Mouse (Mus musculus): ENCODE results near the gene Rdh13. TPM values are rescaled to one million over a fixed set of nuclear protein-coding genes. Genes with fewer than 3 reads are reported as not detected.

Rdh13 gene
- polyA plus RNA-seq, 1 experiment = 21.0 TPM

DNA sequence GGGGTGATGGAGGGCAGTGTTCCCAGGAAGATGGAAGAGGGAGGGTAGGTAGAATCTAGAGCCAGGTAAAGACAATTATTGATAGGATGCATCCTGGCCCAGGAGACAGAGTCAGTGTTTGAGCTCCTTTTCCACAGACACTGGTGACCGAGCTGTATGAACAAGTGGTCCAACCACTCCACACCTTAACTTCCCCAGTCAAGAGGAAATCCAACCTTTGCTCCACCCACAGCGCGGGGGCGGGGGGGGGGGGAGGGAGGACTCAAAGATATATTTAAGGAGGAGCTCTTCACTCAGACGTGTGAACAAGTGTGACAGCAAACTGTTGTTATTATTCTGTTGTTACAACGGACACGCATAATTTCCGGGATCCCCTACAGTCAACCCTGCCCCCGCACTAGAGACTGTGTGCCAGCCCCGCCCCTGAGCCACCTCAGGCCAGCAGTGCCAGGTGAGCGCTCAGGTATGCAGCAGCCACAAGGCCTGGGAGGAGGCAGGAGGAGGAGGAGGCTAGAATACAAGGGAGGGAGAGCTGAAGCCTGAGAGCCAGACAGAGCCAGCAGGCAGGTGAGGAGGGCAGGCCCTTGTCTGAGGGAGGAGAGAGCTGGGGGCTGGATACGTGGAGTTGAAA lies 18.9 kb upstream of the Rdh13 start:
- H3K4me1 ChIP-seq (ENCODE audit: control insufficient read depth, insufficient read depth, low read length) = peaks cover 3% of the 10 kb centered on the region; the same call in 1 of the 2 replicates
- TF ChIP-seq CTCF (conservative IDR thresholded peaks at IDR 0.05; ENCODE audit: insufficient read depth, insufficient read length, low read depth, low read length) (no peak), POLR2A (IDR thresholded peaks at IDR 0.05; ENCODE audit: low read depth, low read length) (peak; percentile 37)
- peak; percentile 77 for DNase-seq
- no peaks in the 10 kb centered on the region for H3K27me3 ChIP-seq (replicated peaks; ENCODE audit: control insufficient read depth, insufficient read depth, low read length)
- peak overlapping the region; percentile 5; the same call in 1 of the 2 replicates for H3K4me3 ChIP-seq (ENCODE audit: insufficient read depth, low read depth, low read length)
- H3K27ac ChIP-seq (ENCODE audit: insufficient read depth, low read depth, low read length) = peak overlapping the region; percentile 81
- 6% methylated on average over 12 of the region's 12 CpGs for WGBS
- no peaks in the 10 kb centered on the region for H3K36me3 ChIP-seq (ENCODE audit: control insufficient read depth, insufficient read depth, low read length)

DNA sequence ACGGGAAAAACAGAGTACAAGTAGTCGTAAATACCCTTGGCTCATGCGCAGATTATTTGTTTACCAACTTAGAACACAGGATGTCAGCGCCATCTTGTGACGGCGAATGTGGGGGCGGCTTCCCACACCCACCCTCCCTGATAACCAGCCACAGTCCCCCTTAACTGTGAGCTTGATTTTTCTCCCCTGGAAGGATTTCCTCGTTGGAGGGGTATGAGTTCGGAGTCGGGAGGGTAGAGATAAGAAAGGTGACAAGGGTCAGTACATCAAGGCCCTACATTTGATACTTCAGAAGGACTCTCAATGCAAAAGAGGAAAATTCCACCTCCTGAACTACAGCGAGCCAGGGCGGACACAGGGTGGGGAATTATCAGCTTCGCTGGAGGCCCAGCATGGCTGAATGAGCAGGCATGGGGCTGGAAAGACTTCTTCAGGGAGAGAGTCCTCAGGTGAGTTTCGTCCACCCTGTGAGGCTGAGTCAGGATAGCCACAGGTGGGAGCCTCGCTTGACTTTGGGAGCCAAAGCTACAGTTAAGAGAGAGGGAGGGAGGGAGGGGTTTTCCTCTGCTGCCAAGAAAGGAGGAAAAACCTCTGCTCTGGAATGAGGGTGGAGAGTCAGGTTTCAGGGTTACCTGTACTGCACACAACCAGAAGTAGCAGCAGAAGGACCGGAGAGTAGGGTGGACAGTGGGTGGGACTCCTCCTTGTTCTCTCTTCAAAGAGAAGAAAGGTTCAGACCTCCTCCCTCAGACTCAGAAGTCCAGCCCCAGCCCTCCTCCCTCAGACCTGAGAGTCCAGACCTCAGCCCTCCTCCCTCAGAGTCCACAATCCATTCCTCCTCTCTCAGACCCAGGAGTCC lies 15.4 kb upstream of the Rdh13 start, which contains the start of gene Eps8l1:
Gene Eps8l1 (plus strand): TSS at position 99 of the 859 bp plus-strand sequence.
- Histone ChIP-seq H3K36me3 (ENCODE audit: control insufficient read depth, insufficient read depth, low read length) (no peaks in the 10 kb centered on the region), H3K27ac (ENCODE audit: insufficient read depth, low read depth, low read length) (peak within 1 kb of the TSS; percentile 93), H3K4me1 (ENCODE audit: control insufficient read depth, insufficient read depth, low read length) (peaks cover 3% of the 10 kb centered on the region; the same call in 1 of the 2 replicates), H3K4me3 (ENCODE audit: insufficient read depth, low read depth, low read length) (peak within 1 kb of the TSS; percentile 64), H3K27me3 (replicated peaks; ENCODE audit: control insufficient read depth, insufficient read depth, low read length) (no peaks in the 10 kb centered on the region)
- TF ChIP-seq POLR2A (IDR thresholded peaks at IDR 0.05; ENCODE audit: low read depth, low read length) = no peak
- TF ChIP-seq CTCF (conservative IDR thresholded peaks at IDR 0.05; ENCODE audit: insufficient read depth, insufficient read length, low read depth, low read length) = no peak
- DNase-seq = peak; percentile 23
- 53% methylated on average over 15 of the region's 16 CpGs for WGBS

DNA sequence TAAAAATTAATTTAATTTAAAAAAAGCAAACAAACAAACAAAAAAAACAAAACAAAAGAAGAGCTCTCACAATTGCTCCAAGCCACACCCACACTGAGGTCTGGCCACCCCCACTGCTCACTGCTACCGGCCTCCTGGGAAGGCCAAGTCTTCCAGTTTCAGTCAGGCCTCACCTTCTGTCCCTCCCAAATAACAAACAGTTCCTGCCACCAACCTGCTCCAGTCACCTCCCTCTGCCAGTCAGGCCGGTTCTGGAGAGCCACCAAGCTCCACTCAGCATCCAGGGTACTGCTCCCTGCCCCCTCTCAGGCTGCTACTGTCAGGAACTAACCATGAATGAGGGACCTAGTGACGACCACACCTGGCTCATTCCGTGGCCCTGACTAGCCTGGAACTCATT lies 7.2 kb upstream of the Rdh13 start:
- H3K27me3 ChIP-seq (replicated peaks; ENCODE audit: control insufficient read depth, insufficient read depth, low read length) = no peaks in the 10 kb centered on the region
- no peaks in the 10 kb centered on the region for H3K36me3 ChIP-seq (ENCODE audit: control insufficient read depth, insufficient read depth, low read length)
- TF ChIP-seq POLR2A (IDR thresholded peaks at IDR 0.05; ENCODE audit: low read depth, low read length) = no peak
- 20% methylated on average over 4 of the region's 4 CpGs for WGBS
- H3K4me1 ChIP-seq (ENCODE audit: control insufficient read depth, insufficient read depth, low read length) = peaks cover 2% of the 10 kb centered on the region; the same call in 1 of the 2 replicates
- H3K4me3 ChIP-seq (ENCODE audit: insufficient read depth, low read depth, low read length) = no peak overlapping the region
- no peak overlapping the region for H3K27ac ChIP-seq (ENCODE audit: insufficient read depth, low read depth, low read length)
- DNase-seq = peak; percentile 39

DNA sequence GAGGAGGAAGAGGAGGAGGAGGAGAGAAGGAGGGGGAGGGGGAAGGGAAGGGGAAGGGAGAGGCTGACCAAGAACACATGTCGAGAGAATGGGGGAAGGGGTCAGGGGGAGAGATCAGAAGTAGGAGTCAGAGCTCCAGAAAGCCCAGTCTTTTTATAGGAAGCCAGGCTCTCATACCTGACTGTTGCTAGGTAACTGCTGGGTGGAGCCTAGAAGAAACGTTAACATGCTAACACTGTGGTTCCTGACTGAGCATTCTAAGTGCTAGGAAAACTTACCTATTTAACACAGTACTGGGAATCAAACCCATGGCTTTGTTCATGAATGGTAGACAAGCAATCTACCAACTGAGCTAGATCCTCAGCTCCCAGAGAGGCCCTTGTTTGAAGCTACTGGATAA lies 3.8 kb upstream of the Rdh13 start:
- DNase-seq = peak; percentile 25
- Histone ChIP-seq H3K4me1 (ENCODE audit: control insufficient read depth, insufficient read depth, low read length) (peaks cover 5% of the 10 kb centered on the region; the same call in 1 of the 2 replicates), H3K36me3 (ENCODE audit: control insufficient read depth, insufficient read depth, low read length) (no peaks in the 10 kb centered on the region), H3K4me3 (ENCODE audit: insufficient read depth, low read depth, low read length) (no peak overlapping the region), H3K27me3 (replicated peaks; ENCODE audit: control insufficient read depth, insufficient read depth, low read length) (no peaks in the 10 kb centered on the region), H3K27ac (ENCODE audit: insufficient read depth, low read depth, low read length) (no peak overlapping the region)
- WGBS = 3% methylated on average over 2 of the region's 2 CpGs
- TF ChIP-seq CTCF (conservative IDR thresholded peaks at IDR 0.05; ENCODE audit: insufficient read depth, insufficient read length, low read depth, low read length) (no peak), POLR2A (IDR thresholded peaks at IDR 0.05; ENCODE audit: low read depth, low read length) (no peak)

DNA sequence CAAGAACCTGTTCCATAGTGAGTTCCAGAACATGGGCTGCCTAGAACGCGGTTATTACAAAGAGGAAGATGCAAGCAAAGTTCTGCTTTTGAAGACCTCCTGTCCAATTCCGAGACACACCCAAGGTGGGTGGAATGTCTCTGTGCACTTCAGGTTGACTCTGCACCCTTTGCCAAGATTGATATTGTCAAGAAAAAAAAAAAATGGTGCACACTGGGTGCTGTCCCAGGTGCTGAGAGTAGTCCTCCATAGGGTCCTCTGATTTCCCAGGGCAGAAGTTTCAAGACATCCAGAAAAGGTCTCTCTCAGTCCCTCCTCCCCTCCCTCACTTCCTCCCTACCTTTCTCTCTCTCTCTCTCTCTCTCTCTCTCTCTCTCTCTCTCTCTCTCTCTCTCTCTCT lies 3.0 kb upstream of the Rdh13 start:
- Histone ChIP-seq H3K4me3 (ENCODE audit: insufficient read depth, low read depth, low read length) (no peak overlapping the region), H3K27ac (ENCODE audit: insufficient read depth, low read depth, low read length) (no peak overlapping the region), H3K36me3 (ENCODE audit: control insufficient read depth, insufficient read depth, low read length) (no peaks in the 10 kb centered on the region), H3K27me3 (replicated peaks; ENCODE audit: control insufficient read depth, insufficient read depth, low read length) (no peaks in the 10 kb centered on the region), H3K4me1 (ENCODE audit: control insufficient read depth, insufficient read depth, low read length) (peaks cover 5% of the 10 kb centered on the region; the same call in 1 of the 2 replicates)
- 88% methylated on average over 3 of the region's 3 CpGs for WGBS
- TF ChIP-seq CTCF (conservative IDR thresholded peaks at IDR 0.05; ENCODE audit: insufficient read depth, insufficient read length, low read depth, low read length) = no peak
- TF ChIP-seq POLR2A (IDR thresholded peaks at IDR 0.05; ENCODE audit: low read depth, low read length) = no peak
- no peak for DNase-seq

DNA sequence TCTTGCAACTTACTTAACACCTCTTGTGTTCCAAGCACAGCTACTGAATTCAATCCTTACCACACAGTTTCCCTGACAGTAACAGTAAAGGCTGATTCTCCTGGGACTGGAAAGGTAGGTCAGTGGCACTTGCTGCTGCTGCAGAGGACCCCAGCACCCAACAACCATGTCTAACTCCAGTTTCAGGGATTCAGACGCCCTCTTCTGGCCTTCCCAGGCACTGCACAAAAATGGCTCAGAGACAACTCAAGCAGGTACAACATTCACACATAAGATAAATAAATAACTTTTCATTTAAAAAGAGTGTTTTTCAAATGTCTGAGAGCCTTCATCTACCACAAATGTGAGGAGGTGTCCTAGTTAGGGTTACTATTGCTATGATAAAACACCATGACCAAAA lies 1.7 kb upstream of the Rdh13 start:
- WGBS = 17% methylated on average over 1 of the region's 1 CpGs
- Histone ChIP-seq H3K27me3 (replicated peaks; ENCODE audit: control insufficient read depth, insufficient read depth, low read length) (no peaks in the 10 kb centered on the region), H3K36me3 (ENCODE audit: control insufficient read depth, insufficient read depth, low read length) (peaks cover 2% of the 10 kb centered on the region; the same call in 1 of the 2 replicates), H3K27ac (ENCODE audit: insufficient read depth, low read depth, low read length) (no peak overlapping the region), H3K4me3 (ENCODE audit: insufficient read depth, low read depth, low read length) (no peak overlapping the region), H3K4me1 (ENCODE audit: control insufficient read depth, insufficient read depth, low read length) (peaks cover 2% of the 10 kb centered on the region; the same call in 1 of the 2 replicates)
- DNase-seq = no peak
- peak; percentile 25 for TF ChIP-seq CTCF (conservative IDR thresholded peaks at IDR 0.05; ENCODE audit: insufficient read depth, insufficient read length, low read depth, low read length)
- no peak for TF ChIP-seq POLR2A (IDR thresholded peaks at IDR 0.05; ENCODE audit: low read depth, low read length)

DNA sequence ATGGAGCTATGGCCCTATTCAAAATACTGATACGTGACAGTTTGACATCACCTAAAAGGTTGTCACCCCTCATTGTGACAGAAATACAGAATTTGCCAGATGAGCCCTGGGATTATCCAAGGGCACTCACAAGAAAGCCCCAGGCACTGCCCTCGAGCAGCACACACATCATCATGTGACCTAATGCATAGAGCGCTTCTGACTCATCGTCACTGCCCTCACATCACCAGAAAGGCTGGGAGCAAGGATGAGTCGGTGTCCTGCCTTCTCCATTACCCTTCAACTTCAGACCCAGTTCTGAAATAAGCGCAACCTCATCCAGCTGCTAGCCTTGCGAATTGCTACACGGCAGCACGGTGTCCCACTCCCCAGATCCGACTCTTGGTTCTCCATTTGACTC lies 4.9 kb downstream of the Rdh13 start:
- DNase-seq = no peak
- TF ChIP-seq CTCF (conservative IDR thresholded peaks at IDR 0.05; ENCODE audit: insufficient read depth, insufficient read length, low read depth, low read length) (no peak), POLR2A (IDR thresholded peaks at IDR 0.05; ENCODE audit: low read depth, low read length) (no peak)
- Histone ChIP-seq H3K36me3 (ENCODE audit: control insufficient read depth, insufficient read depth, low read length) (peaks cover 4% of the 10 kb centered on the region), H3K27me3 (replicated peaks; ENCODE audit: control insufficient read depth, insufficient read depth, low read length) (no peaks in the 10 kb centered on the region), H3K4me1 (ENCODE audit: control insufficient read depth, insufficient read depth, low read length) (peaks cover 2% of the 10 kb centered on the region; the same call in 1 of the 2 replicates), H3K4me3 (ENCODE audit: insufficient read depth, low read depth, low read length) (no peak overlapping the region), H3K27ac (ENCODE audit: insufficient read depth, low read depth, low read length) (no peak overlapping the region)
- 93% methylated on average over 10 of the region's 10 CpGs for WGBS

Measured in kidney, adult 2 months (tissue).